Mouse (Mus musculus): ENCODE data around the gene Nup107. TPM values are rescaled to one million over a fixed set of nuclear protein-coding genes. Genes with fewer than 3 reads are reported as not detected.
"Not testable (repeated sequence)": the region's sequence is repeated elsewhere in the genome, so short reads cannot be mapped to it uniquely, and the experiment has no call there.

The Nup107 gene
- polyA plus RNA-seq, 1 experiment from 2014 or later, result 50.8 TPM

GRCm38 (mm10) chr10:117761551-117761950, 31.0 kb downstream of the Nup107 start:
- H3K36me3 ChIP-seq, result peaks cover 94% of the 10 kb centered on the region
- H3K9ac ChIP-seq, result no peak overlapping the region
- no peak overlapping the region for H3K27ac ChIP-seq (replicated peaks)
- H3K4me2 ChIP-seq (replicated peaks), result no peak overlapping the region
- no peak overlapping the region for H3K4me3 ChIP-seq (replicated peaks)
- no peaks in the 10 kb centered on the region for H3K4me1 ChIP-seq
- H3K9me3 ChIP-seq (replicated peaks), result no peaks in the 10 kb centered on the region
- ATAC-seq (ENCODE audit: insufficient number of reproducible peaks, low FRiP score, low TSS enrichment, low read depth), result no peak
- H3K27me3 ChIP-seq, result no peaks in the 10 kb centered on the region
- 91% methylated on average over 6 of the region's 6 CpGs for WGBS

GRCm38 (mm10) chr10:117760831-117761335, 31.6 kb downstream of the Nup107 start:
- no peaks in the 10 kb centered on the region for H3K9me3 ChIP-seq (replicated peaks)
- no peak overlapping the region for H3K27ac ChIP-seq (replicated peaks)
- no peak overlapping the region for H3K9ac ChIP-seq
- H3K27me3 ChIP-seq, result no peaks in the 10 kb centered on the region
- H3K4me2 ChIP-seq (replicated peaks), result no peak overlapping the region
- no peaks in the 10 kb centered on the region for H3K4me1 ChIP-seq
- no peak for ATAC-seq (ENCODE audit: insufficient number of reproducible peaks, low FRiP score, low TSS enrichment, low read depth)
- H3K4me3 ChIP-seq (replicated peaks), result no peak overlapping the region
- WGBS, result 92% methylated on average over 9 of the region's 9 CpGs
- H3K36me3 ChIP-seq, result peaks cover 94% of the 10 kb centered on the region

DNA sequence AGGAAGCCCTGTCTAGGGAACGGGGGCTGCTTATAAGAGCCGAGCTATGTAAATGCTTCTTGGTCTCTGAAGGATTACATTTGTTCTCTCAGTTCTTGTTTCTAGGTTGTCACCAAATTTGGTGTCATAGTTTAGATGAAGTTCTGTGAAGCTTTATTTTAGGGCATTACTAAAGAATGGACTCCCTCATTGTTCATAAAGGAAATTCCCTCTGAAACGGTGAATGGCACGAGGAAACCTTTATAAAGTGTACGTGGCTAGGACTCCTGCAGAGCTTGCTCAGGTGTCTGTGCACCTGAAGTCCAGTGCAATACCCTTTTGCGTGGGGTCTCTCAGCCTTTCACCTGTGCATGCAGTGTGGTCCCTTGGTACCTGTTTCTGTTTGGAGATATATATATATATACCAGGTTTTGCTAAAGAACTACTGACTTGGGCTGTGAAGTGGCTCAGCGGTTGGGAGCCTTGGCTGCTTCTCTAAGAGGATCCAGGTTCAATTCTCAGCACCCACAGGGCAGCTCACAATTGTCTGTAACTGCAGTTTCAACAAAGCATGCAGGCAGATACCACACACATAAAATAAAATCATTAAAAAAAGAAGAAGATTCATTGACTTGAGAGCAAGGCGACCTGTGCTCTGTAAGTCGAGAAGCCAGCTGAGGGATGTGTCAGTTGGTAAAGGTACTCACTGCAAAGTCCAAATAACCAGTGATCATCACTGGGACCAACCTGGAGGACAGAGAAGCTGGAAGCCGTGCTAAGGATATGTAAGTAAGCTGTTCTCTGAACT, 32.5 kb downstream of the Nup107 start:
- Histone ChIP-seq H3K4me3 (replicated peaks) (no peak overlapping the region), H3K9ac (no peak overlapping the region), H3K36me3 (peaks cover 94% of the 10 kb centered on the region), H3K4me1 (no peaks in the 10 kb centered on the region), H3K27me3 (no peaks in the 10 kb centered on the region), H3K27ac (replicated peaks) (no peak overlapping the region), H3K4me2 (replicated peaks) (no peak overlapping the region), H3K9me3 (replicated peaks) (no peaks in the 10 kb centered on the region)
- 94% methylated on average over 10 of the region's 10 CpGs for WGBS
- ATAC-seq (ENCODE audit: insufficient number of reproducible peaks, low FRiP score, low TSS enrichment, low read depth), result no peak

GRCm38 (mm10) chr10:117758749-117759727, 33.5 kb downstream of the Nup107 start:
- no peak overlapping the region for H3K4me3 ChIP-seq (replicated peaks)
- ATAC-seq (ENCODE audit: insufficient number of reproducible peaks, low FRiP score, low TSS enrichment, low read depth), result no peak
- H3K27ac ChIP-seq (replicated peaks), result no peak overlapping the region
- H3K27me3 ChIP-seq, result no peaks in the 10 kb centered on the region
- H3K36me3 ChIP-seq, result peaks cover 92% of the 10 kb centered on the region
- no peak overlapping the region for H3K4me2 ChIP-seq (replicated peaks)
- H3K9me3 ChIP-seq (replicated peaks), result no peaks in the 10 kb centered on the region
- H3K4me1 ChIP-seq, result no peaks in the 10 kb centered on the region
- no peak overlapping the region for H3K9ac ChIP-seq
- WGBS, result 91% methylated on average over 18 of the region's 18 CpGs

DNA sequence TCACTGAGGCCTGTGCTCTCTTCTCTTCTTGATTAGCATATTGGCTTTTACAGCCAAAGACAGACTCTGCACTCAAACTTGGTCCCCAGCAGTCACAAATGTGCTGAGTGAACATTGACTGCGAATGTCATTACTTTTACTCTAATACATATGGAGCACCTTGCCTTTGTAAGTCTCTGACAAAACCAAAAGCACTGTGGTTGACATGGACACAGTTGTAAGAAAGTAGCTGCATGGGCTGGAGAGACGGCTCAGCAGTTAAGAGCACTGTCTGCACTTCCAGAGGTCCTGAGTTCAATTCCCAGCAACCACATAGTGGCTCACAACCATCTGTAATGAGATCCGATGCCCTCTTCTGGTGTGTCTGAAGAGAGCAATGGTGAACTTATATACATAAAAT, 34.2 kb downstream of the Nup107 start:
- WGBS, result 96% methylated on average over 3 of the region's 3 CpGs
- not testable (repeated sequence) for ATAC-seq (ENCODE audit: insufficient number of reproducible peaks, low FRiP score, low TSS enrichment, low read depth); H3K9ac ChIP-seq; H3K27ac ChIP-seq (replicated peaks); H3K9me3 ChIP-seq (replicated peaks); H3K4me3 ChIP-seq (replicated peaks); H3K4me1 ChIP-seq; H3K27me3 ChIP-seq; H3K4me2 ChIP-seq (replicated peaks)
- H3K36me3 ChIP-seq, result peaks cover 86% of the 10 kb centered on the region

DNA sequence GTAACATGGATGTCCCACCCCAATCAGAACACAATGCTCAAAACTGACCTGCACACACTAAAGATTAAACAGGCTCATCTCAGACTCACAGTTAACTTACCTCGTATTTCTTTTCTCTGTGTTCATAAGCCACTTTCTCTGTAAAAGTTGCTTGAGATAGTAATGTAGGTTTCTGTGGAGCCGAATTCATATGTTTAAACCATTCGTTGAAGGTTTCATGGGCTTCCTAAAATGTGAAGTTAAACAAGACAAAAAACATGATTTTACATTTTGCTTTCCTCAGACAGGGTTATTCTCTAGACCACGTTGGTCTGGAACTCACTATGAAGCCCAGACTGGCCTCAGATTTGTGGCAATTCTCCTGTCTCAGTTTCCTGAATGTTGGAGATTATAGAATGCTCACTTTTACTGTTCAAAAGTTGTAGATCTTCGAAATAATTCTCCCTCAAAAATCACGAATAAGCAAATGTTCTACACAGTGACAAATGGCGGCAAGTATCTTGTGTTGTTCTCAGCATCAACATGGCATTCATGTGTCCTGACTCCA, 34.6 kb downstream of the Nup107 start:
- 94% methylated on average over 7 of the region's 7 CpGs for WGBS
- Histone ChIP-seq H3K9me3 (replicated peaks) (no peaks in the 10 kb centered on the region), H3K4me2 (replicated peaks) (no peak overlapping the region), H3K4me1 (no peaks in the 10 kb centered on the region), H3K4me3 (replicated peaks) (no peak overlapping the region), H3K27me3 (no peaks in the 10 kb centered on the region), H3K36me3 (peaks cover 88% of the 10 kb centered on the region), H3K27ac (replicated peaks) (no peak overlapping the region), H3K9ac (no peak overlapping the region)
- no peak for ATAC-seq (ENCODE audit: insufficient number of reproducible peaks, low FRiP score, low TSS enrichment, low read depth)

DNA sequence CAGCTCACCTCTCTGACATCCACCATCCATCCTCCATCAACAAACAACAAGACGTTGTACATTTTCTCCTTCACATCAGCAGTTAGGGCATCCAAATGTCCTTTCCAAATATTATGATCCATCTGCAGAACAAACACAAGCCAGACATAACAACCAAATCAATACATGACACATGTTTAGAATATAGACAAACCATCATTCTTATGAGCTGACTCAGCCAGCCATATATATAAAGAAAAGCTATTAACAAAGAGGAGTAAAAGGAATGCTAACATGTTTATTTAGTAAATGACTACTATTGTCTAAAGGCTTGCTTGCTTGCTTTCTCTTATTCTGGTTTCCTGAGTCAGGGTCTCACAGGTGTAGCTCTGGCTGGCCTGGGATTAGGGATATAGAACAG, 35.2 kb downstream of the Nup107 start:
- no peak overlapping the region for H3K4me2 ChIP-seq (replicated peaks)
- H3K27ac ChIP-seq (replicated peaks), result no peak overlapping the region
- H3K9me3 ChIP-seq (replicated peaks), result no peaks in the 10 kb centered on the region
- WGBS, result 90% methylated on average over 1 of the region's 1 CpGs
- H3K36me3 ChIP-seq, result peaks cover 83% of the 10 kb centered on the region
- H3K4me1 ChIP-seq, result no peaks in the 10 kb centered on the region
- no peaks in the 10 kb centered on the region for H3K27me3 ChIP-seq
- ATAC-seq (ENCODE audit: insufficient number of reproducible peaks, low FRiP score, low TSS enrichment, low read depth), result no peak
- H3K9ac ChIP-seq, result no peak overlapping the region
- no peak overlapping the region for H3K4me3 ChIP-seq (replicated peaks)

DNA sequence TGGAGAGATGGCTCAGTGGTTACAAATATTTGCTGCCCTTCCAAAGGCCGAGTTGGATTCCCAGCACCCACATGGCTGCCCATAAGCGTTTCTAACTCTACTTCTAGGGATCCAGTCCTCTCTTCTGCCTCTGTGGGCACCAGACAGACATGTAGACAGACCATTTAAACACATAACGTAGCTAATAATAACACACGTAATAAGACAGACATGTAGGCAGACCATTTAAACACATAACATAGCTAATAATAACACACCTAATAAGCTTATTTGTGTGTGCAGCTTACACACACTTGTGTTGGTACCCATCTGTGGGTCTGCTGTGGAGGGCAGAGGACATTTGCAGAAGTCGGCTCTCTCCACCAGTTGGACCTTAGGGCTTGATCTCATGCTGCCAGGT, 35.7 kb downstream of the Nup107 start:
- Histone ChIP-seq H3K27me3 (no peaks in the 10 kb centered on the region), H3K4me2 (replicated peaks) (no peak overlapping the region), H3K27ac (replicated peaks) (no peak overlapping the region), H3K9ac (no peak overlapping the region), H3K4me1 (no peaks in the 10 kb centered on the region), H3K9me3 (replicated peaks) (no peaks in the 10 kb centered on the region), H3K36me3 (peaks cover 82% of the 10 kb centered on the region), H3K4me3 (replicated peaks) (no peak overlapping the region)
- ATAC-seq (ENCODE audit: insufficient number of reproducible peaks, low FRiP score, low TSS enrichment, low read depth), result no peak
- WGBS, result 95% methylated on average over 5 of the region's 5 CpGs

GRCm38 (mm10) chr10:117755799-117756467, 36.6 kb downstream of the Nup107 start:
- H3K9ac ChIP-seq, result no peak overlapping the region
- H3K27ac ChIP-seq (replicated peaks), result no peak overlapping the region
- H3K27me3 ChIP-seq, result no peaks in the 10 kb centered on the region
- no peaks in the 10 kb centered on the region for H3K4me1 ChIP-seq
- peaks cover 82% of the 10 kb centered on the region for H3K36me3 ChIP-seq
- WGBS, result 90% methylated on average over 11 of the region's 11 CpGs
- no peaks in the 10 kb centered on the region for H3K9me3 ChIP-seq (replicated peaks)
- no peak overlapping the region for H3K4me3 ChIP-seq (replicated peaks)
- H3K4me2 ChIP-seq (replicated peaks), result no peak overlapping the region
- ATAC-seq (ENCODE audit: insufficient number of reproducible peaks, low FRiP score, low TSS enrichment, low read depth), result no peak

DNA sequence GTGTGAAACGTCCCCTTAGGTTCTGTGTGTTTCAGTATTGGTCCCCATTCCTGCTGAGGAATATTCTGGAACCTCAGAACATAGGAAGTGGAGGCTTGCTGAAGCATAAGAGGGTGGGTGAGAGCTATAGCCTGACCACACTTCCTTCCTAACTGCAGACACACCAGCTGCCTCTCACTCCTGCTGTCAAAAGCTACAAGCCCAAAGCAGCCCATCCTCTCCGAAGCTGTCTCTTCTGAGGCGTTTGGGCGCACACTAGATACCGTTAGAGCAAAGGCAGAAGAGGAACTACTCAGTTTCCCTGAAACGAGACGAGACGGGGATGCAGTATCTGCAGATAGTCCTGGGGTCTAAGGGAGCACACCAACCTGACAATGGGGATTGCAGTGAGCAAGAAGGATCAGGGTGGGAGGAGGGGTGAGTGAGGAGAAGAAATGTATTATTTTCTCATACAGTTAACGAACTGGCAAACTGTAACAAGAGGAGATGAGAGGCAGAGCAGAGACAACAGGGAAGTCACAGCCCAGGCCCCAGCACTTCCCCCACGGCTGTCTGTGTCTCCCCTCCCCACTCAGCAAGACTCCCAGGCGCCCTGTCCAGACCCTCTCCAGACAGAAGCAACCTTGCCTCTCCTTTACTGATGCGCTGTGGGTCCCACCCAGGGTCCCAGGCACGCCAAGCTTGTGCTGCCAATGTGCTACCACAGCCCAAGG, 37.3 kb downstream of the Nup107 start:
- WGBS, result 86% methylated on average over 13 of the region's 13 CpGs
- Histone ChIP-seq H3K36me3 (peaks cover 76% of the 10 kb centered on the region), H3K9me3 (replicated peaks) (no peaks in the 10 kb centered on the region), H3K27ac (replicated peaks) (no peak overlapping the region), H3K4me1 (no peaks in the 10 kb centered on the region), H3K9ac (no peak overlapping the region), H3K27me3 (no peaks in the 10 kb centered on the region), H3K4me2 (replicated peaks) (no peak overlapping the region), H3K4me3 (replicated peaks) (no peak overlapping the region)
- ATAC-seq (ENCODE audit: insufficient number of reproducible peaks, low FRiP score, low TSS enrichment, low read depth), result no peak

Measured in embryonic facial prominence, embryonic 15.5 days (tissue).